ENCODE assay signal across 8 mouse cellular contexts in genomic region chr7:49467861-49468260, GRCm38 (mm10).
DNase-seq lines count a peak whose midpoint lies in the region; ATAC-seq lines count a peak whose summit lies in the region.

No protein-coding gene starts in this region.

- H3K4me2 ChIP-seq in embryonic facial prominence, embryonic 14.5 days (ENCODE audit: low read depth, low read length): no peak overlapping the region
- H3K4me2 ChIP-seq in hindbrain, embryonic 14.5 days (replicated peaks): no peak overlapping the region
- no peak overlapping the region for H3K4me2 ChIP-seq in limb, embryonic 12.5 days
- no peak overlapping the region for H3K4me2 ChIP-seq in midbrain, embryonic 14.5 days (ENCODE audit: low read length)

- no peak for DNase-seq in frontal cortex, postnatal 25 days (ENCODE audit: low spot score in 2 of 2)
- DNase-seq in T-cell, adult 2 months (ENCODE audit: low spot score): peak; percentile 27
- peak; percentile 83 for DNase-seq in embryonic facial prominence, embryonic 14.5 days (ENCODE audit: low spot score)
- DNase-seq in hindbrain, embryonic 14.5 days (ENCODE audit: low spot score): peak; percentile 66
- DNase-seq in midbrain, embryonic 14.5 days: peak; percentile 81
- DNase-seq in Muller cell, postnatal 12 days (ENCODE audit: inconsistent ontology term): no peak

- H3K9ac ChIP-seq in embryonic facial prominence, embryonic 14.5 days (ENCODE audit: low read depth, low read length): no peak overlapping the region
- no peak overlapping the region for H3K9ac ChIP-seq in hindbrain, embryonic 14.5 days
- H3K9ac ChIP-seq in limb, embryonic 12.5 days (replicated peaks): no peak overlapping the region
- no peak overlapping the region for H3K9ac ChIP-seq in midbrain, embryonic 14.5 days (replicated peaks; ENCODE audit: low read length)

- H3K27me3 ChIP-seq in embryonic facial prominence, embryonic 14.5 days (replicated peaks; ENCODE audit: control insufficient read depth, insufficient read depth, low read length): no peaks in the 10 kb centered on the region
- no peaks in the 10 kb centered on the region for H3K27me3 ChIP-seq in hindbrain, embryonic 14.5 days (ENCODE audit: control insufficient read depth, insufficient read depth, low read length)
- peaks cover 6% of the 10 kb centered on the region; the same call in 1 of the 2 replicates for H3K27me3 ChIP-seq in limb, embryonic 12.5 days
- H3K27me3 ChIP-seq in midbrain, embryonic 14.5 days (ENCODE audit: control insufficient read depth, insufficient read depth, low read length): no peaks in the 10 kb centered on the region

- no peak overlapping the region for H3K4me3 ChIP-seq in embryonic facial prominence, embryonic 14.5 days (ENCODE audit: low read depth, low read length)
- H3K4me3 ChIP-seq in hindbrain, embryonic 14.5 days (replicated peaks; ENCODE audit: low read length): no peak overlapping the region
- H3K4me3 ChIP-seq in limb, embryonic 12.5 days (replicated peaks): no peak overlapping the region
- no peak overlapping the region for H3K4me3 ChIP-seq in midbrain, embryonic 14.5 days (replicated peaks; ENCODE audit: low read depth, low read length)

- WGBS in embryonic facial prominence, embryonic 14.5 days: 27% methylated on average over 10 of the region's 10 CpGs
- 68% methylated on average over 10 of the region's 10 CpGs for WGBS in hindbrain, embryonic 14.5 days
- 51% methylated on average over 10 of the region's 10 CpGs for WGBS in limb, embryonic 12.5 days
- 69% methylated on average over 10 of the region's 10 CpGs for WGBS in midbrain, embryonic 14.5 days

- H3K4me1 ChIP-seq in embryonic facial prominence, embryonic 14.5 days (ENCODE audit: control insufficient read depth, insufficient read depth, low read length): no peaks in the 10 kb centered on the region
- H3K4me1 ChIP-seq in hindbrain, embryonic 14.5 days (replicated peaks; ENCODE audit: control insufficient read depth, insufficient read depth, low read length): no peaks in the 10 kb centered on the region
- peaks cover under 1% of the 10 kb centered on the region; the same call in 1 of the 2 replicates for H3K4me1 ChIP-seq in limb, embryonic 12.5 days (replicated peaks)
- H3K4me1 ChIP-seq in midbrain, embryonic 14.5 days (ENCODE audit: control insufficient read depth, insufficient read depth, low read length): no peaks in the 10 kb centered on the region

- H3K27ac ChIP-seq in embryonic facial prominence, embryonic 14.5 days (replicated peaks; ENCODE audit: low read depth, low read length): no peak overlapping the region
- no peak overlapping the region for H3K27ac ChIP-seq in hindbrain, embryonic 14.5 days
- H3K27ac ChIP-seq in limb, embryonic 12.5 days: no peak overlapping the region
- H3K27ac ChIP-seq in midbrain, embryonic 14.5 days (replicated peaks; ENCODE audit: low read depth, low read length): no peak overlapping the region

- H3K36me3 ChIP-seq in embryonic facial prominence, embryonic 14.5 days (ENCODE audit: control insufficient read depth, insufficient read depth, low read length): peaks cover 12% of the 10 kb centered on the region
- peaks cover 18% of the 10 kb centered on the region; the same call in 1 of the 2 replicates for H3K36me3 ChIP-seq in hindbrain, embryonic 14.5 days (replicated peaks; ENCODE audit: control insufficient read depth, insufficient read depth)
- H3K36me3 ChIP-seq in limb, embryonic 12.5 days: peaks cover 6% of the 10 kb centered on the region; the same call in 1 of the 2 replicates
- peaks cover 14% of the 10 kb centered on the region; the same call in 1 of the 2 replicates for H3K36me3 ChIP-seq in midbrain, embryonic 14.5 days (ENCODE audit: control insufficient read depth, insufficient read depth, low read length)

- no peaks in the 10 kb centered on the region for H3K9me3 ChIP-seq in embryonic facial prominence, embryonic 14.5 days (ENCODE audit: control insufficient read depth, low read length)
- no peaks in the 10 kb centered on the region for H3K9me3 ChIP-seq in hindbrain, embryonic 14.5 days (ENCODE audit: control insufficient read depth, low read length)
- H3K9me3 ChIP-seq in limb, embryonic 12.5 days: no peaks in the 10 kb centered on the region
- H3K9me3 ChIP-seq in midbrain, embryonic 14.5 days (ENCODE audit: control insufficient read depth, low read length): no peaks in the 10 kb centered on the region

- peak; percentile 60 for ATAC-seq in frontal cortex, adult (ENCODE audit: low TSS enrichment)
- peak; percentile 82 for ATAC-seq in embryonic facial prominence, embryonic 14.5 days (ENCODE audit: low read depth)
- ATAC-seq in hindbrain, embryonic 14.5 days (ENCODE audit: low FRiP score): peak; percentile 80
- ATAC-seq in limb, embryonic 12.5 days (ENCODE audit: insufficient number of reproducible peaks, insufficient read depth, low FRiP score, low TSS enrichment, low read depth): peak; percentile 66; the same call in 1 of the 2 replicates
- peak; percentile 48; the same call in 1 of the 2 replicates for ATAC-seq in midbrain, embryonic 14.5 days (ENCODE audit: low FRiP score, low TSS enrichment)

Comparison
In these comparisons a context has a peak if more than half of its experiments do, and no peak if none do; other contexts are left out.
1. DNase-seq: peak in T-cell, adult 2 months (single experiment), embryonic facial prominence, embryonic 14.5 days (single experiment), hindbrain, embryonic 14.5 days (single experiment) and midbrain, embryonic 14.5 days (single experiment); none in frontal cortex, postnatal 25 days (0 of 2) and Muller cell, postnatal 12 days (single experiment).
2. Peak in every context shown above with its lines, with median percentiles within 50 percentile points of each other: ATAC-seq.